In the genomic region with DNA sequence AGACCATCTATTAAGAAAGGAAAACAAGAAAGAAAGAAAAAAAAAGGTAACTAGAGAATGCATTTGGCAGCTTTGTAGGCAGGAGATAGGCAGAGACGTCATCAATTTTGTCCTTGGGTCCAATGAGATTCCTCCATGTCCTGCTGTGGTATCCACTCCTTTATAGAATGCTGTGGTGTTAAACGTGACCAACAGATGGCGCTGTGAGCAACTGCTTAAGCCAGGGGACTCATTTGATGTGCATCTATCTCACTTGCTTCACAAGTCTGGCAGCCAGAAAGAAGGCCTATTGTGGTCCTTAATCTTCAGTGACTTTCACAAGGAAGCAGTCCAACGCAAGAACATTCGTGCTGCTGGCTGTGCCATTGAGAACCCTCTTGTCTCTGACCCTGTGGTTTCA, we compare ENCODE assay signal across 8 mouse cellular contexts. TPM values are rescaled to one million over a fixed set of nuclear protein-coding genes. Genes with fewer than 3 reads are reported as not detected.
DNase-seq lines count a peak whose midpoint lies in the region; TF ChIP-seq lines count a peak whose summit lies in the region.

No protein-coding gene starts in this region.

- no peak for TF ChIP-seq POLR2A in lung, adult 2 months (IDR thresholded peaks at IDR 0.05; ENCODE audit: borderline replicate concordance, extremely low read depth, low read depth, low read length)

- 13% methylated on average over 5 of the region's 5 CpGs for WGBS in large intestine, adult 2 months
- 15% methylated on average over 5 of the region's 5 CpGs for WGBS in lung, adult 2 months

- DNase-seq in heart, adult 11 months, result peak; percentile 95
- DNase-seq in heart, postnatal 25 days (ENCODE audit: low spot score), result no peak
- DNase-seq in WW6 (ENCODE audit: low read depth, low spot score), result peak; percentile 43
- DNase-seq in cerebellum, postnatal 25 days, result peak; percentile 20 to 64
- DNase-seq in gastrocnemius, postnatal 25 days, result peak; percentile 35
- DNase-seq in large intestine, adult 2 months (ENCODE audit: low read depth, low spot score), result peak; percentile 70
- DNase-seq in lung, adult 2 months, result peak; percentile 20
- peak; percentile 54 for DNase-seq in right cerebral cortex, postnatal 25 days

- TF ChIP-seq CTCF in lung, adult 2 months (IDR thresholded peaks at IDR 0.05; ENCODE audit: insufficient read depth, low read length), result peak; percentile 51

- intact Hi-C loops in heart, postnatal 25 days (cut with DNase I), result loop anchor here (10.0 kb wide), 1 partner anchor 1917 kb away; no protein-coding TSS in a partner anchor

- no peak overlapping the region for H3K4me3 ChIP-seq in lung, adult 2 months (replicated peaks; ENCODE audit: extremely low read depth, low read depth, low read length)

- no peaks in the 10 kb centered on the region for H3K4me1 ChIP-seq in lung, adult 2 months (ENCODE audit: control insufficient read depth, insufficient read depth, low read length)

RNA-seq across cellular contexts. Expression of gene Mfsd9, which starts 6.9 kb away (rescaled TPM):
- under 1 TPM; 0.70 to 0.83 TPM for total RNA-seq in heart, postnatal 25 days (2021)
- total RNA-seq in gastrocnemius, postnatal 25 days (2021), result under 1 TPM; 0.29 to 0.41 TPM
- polyA plus RNA-seq in large intestine, adult 2 months (2012; rRNA removed), result 7.1 and 12.0 TPM in 2 replicates
- 1.8 and 2.8 TPM in 2 replicates for polyA plus RNA-seq in lung, adult 2 months (2012; rRNA removed)

RNA-seq across cellular contexts. Expression of gene Tmem182, which starts 8.1 kb away (rescaled TPM):
- 100 to 1,000 TPM; 141 to 153 TPM for total RNA-seq in heart, postnatal 25 days (2021)
- total RNA-seq in gastrocnemius, postnatal 25 days (2021), result 100 to 1,000 TPM; 190 to 204 TPM
- 0.47 and 0.62 TPM in 2 replicates for polyA plus RNA-seq in large intestine, adult 2 months (2012; rRNA removed)
- 0.97 and 4.9 TPM in 2 replicates for polyA plus RNA-seq in lung, adult 2 months (2012; rRNA removed)
